Mouse (Mus musculus): Measurements from ENCODE around the gene Bsdc1.

Bsdc1 gene

DNA sequence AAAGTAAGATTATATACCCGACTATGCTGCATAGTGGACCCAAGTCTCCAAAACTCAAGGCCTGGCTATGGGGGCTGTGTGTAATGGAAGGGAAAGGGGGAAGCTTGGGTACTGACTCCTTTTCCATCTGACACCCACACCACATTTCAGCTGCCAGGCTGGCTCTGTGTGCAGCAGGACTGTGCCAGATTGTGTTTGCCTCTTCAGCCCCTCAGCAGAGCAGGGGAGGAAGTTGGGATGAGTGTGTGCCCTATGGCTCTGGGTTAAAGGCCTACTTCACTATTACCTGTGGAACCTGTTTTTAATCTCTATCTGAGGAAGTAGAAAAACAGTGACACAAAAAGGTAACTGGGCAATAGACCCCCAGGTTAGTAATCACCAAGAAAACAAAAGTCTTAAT is 19.7 kb downstream of the Bsdc1 start:
- no peak for DNase-seq (ENCODE audit: extremely low spot score)

DNA sequence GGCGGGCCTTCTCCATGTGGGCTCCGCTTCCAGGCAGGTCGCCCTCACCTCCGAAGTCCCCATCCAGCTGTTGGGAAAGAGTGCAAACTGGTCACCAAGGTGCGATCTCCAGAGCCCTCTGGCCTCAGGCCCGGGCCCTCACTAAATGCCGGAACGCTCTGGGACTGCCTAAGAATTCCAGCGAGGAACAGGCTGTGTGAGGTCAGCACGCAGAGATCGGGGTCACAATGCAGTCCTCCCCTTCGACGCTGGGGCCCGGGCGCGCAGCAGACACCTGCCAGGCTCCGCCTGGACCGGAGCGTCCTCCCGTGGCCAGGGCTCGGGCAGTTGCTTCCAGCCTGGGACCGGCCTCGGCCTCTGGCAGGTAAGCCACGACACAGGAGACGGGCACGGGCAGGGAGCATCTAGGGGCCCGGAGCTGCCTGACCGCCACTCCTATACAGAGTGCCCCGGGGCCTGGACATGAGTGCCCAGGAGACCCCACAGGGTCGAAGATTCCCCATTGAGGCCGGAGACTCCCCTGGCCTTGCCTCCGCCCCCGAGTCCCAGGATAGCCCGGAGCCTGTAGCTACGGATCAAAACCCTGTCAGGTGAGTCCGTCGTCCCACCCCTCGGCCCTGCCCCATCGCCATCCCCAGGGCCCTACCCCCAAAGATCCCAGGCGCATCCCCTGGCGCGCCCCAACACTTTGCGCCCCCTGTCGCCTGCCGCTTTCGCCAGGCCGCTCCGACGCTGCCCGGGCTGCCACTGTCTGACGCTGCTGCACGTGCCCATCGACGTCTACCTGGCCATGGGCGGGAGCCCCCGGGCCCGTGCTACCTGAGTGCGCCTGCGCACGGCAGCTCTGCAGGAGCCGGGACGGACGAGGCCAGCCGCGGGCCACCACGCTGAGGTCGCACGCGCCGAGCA is 29.8 kb downstream of the Bsdc1 start, which contains the start of the genes Tssk3 and Fam229a:
Gene Tssk3, minus strand, starts transcription at position 51 of the 909 bp plus-strand sequence.
Gene Fam229a, plus strand, starts transcription at position 219 of the 909 bp plus-strand sequence.
- DNase-seq (ENCODE audit: extremely low spot score): peak; percentile 49

DNA sequence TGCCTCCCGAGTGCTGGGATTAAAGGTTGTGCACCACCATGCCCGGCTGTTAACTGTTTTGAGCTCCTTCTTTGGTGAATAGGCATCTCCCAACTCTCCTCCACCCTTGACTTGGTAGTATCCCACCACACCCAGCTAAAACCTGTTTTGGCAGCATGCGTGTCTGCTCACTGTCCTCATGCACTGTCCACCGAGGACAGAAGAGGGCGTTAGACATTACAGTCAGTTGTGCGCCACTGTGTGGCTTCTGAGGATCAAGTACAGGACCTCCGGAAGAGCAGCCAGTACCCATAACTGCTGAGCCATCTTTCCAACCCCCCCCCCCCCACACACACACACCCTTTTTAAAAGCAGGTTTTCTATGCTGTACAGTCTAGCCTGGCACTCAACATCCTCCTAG is 33.3 kb downstream of the Bsdc1 start:
- no peak for DNase-seq (ENCODE audit: extremely low spot score)

DNA sequence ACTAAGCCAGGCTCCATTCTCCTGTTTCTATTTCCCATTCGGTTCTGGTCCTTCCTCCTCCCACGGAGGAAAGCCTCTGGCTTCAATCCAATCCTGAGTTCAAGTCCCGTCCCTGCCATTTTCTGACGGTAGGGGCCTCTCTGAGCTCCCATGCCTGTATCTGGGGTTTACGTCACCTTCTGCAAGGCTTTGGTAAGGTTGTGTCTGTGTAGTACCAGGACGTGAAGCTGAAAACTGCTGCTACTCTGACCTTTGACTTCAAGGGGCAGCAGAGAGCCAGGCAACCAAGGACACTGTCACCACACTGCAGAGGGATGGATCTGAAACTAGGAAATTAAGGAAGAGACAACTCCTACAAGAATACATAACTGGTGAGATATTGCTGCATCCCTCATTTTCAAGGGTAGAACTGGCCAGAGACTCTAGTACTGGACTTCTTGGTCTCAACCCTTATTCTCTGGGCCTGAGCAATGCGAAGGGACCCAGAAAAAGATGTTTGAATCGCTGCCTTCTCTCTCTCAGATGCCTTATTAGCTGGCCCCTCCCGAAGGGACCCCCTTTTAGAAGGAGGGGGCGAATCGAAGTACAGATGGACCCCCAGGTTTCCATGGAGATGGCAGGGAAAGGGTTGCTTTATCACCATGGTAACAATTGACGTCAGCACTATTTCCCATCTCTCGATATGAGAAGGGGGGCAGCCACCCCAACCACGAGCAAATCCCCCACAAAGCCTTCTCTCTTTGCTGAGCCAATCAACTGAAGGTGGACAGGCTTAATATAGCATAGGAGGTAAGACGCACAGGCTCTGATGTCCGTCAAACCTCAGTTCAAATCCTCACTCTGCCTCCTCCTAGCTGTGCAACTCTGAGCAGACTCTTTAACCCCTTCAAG is 34.5 kb downstream of the Bsdc1 start:
- DNase-seq (ENCODE audit: extremely low spot score): peak; percentile 48

DNA sequence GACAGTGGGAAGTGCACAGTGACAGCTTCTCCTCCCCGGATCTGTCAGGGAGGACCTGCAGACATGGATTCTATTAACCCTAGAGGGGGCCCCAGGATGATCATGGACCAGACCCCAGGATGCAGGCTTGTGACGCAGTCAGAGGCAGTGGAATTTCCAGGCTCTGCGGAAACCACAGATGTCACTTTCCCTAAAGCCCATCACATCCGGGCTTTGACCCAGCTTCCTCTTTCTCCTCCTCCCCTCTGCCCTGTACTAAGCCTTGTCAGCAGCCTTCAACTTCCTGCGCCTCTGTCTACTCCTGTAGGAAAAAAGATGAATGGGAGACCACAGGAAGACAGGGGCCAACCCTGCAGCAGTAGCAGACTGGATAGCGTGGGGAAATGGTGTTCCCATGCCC is 35.2 kb downstream of the Bsdc1 start:
- no peak for DNase-seq (ENCODE audit: extremely low spot score)

DNA sequence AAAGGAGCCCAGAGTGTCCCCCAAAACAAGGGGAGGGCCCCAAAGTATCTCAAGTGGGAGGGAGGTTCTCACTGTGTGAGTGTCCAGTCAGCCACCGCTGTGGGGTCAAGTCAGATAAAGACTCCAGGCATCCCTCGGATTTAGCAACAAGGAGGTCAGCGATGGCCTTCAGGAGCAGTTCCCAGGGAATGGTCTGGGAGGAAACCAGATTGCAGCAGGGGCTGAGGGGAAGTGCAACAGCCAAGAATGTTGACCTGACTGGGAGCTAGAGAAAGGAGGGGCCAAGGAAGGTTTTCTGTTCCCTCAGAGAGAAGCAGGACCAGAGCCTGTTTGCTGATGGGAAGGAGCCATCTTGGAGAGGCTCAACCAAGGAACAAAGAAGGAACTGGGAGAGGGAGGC is 37.6 kb downstream of the Bsdc1 start:
- DNase-seq (ENCODE audit: extremely low spot score): no peak

DNA sequence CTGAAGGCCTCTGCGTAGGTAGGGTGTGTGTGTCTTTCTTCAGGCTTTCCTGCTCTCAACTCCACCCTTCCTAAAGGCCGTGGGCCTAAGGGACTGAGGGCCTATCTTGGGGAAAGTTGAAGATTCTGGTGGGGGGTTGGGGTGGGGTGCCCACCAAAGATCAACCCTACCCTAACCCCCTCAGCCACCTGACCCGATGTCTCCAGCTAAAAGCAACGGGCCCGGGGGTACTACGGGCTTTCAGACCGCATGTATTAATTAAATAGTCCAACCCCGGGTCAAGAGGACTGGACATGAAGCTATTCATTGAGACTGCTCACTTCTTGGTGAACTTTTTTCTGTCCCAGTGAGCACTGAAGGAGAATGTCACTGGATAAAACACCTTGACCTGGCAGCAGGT is 38.6 kb downstream of the Bsdc1 start:
- DNase-seq (ENCODE audit: extremely low spot score): no peak

DNA sequence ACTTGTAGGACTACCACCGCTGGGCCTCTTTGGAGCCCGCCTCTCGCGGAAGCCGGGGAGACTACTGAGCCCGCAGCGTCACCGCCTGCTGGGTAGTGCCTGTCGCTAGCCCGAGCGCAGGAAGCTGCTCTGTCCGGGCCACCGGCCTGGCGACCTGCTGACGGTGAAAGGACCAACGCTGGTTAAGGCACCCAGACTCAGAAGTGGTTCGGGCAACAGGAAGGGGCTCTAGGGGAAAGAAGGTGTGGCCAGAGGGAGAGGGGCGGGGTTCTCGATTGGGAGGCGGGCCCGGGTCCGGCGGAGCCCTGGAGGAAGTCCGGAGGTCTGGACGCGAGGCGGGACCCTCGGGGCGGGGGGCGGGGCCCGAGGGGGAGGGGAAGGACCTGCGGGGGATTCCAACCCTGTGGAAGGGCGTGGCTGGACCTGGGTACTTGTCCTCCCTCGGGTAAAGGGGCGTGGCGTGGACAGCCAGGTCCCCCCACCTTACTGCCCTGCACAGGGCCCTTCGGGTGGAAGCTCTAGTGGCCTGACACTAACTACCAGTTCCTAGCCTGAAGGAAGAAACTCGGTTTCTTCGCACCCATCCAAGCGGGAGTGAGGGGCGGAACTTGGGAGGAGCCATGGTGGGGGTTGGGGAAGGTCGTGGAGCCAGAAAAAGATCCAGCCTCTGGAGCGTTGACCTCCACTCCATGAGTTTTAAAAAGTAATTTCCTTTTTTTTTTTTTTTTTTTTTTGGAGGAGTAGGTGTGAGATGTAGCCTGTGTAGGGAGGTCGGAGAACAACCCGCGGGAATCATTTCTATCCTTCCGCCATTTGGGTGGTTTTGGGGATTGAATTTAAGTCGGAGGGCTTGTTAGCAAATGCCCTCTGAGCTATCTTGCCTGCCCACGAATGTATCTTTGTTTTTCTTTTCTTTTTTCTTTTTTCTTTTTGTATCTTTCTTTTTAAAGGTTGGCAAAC is 39.5 kb downstream of the Bsdc1 start:
- peak; percentile 100 for DNase-seq (ENCODE audit: extremely low spot score)

DNA sequence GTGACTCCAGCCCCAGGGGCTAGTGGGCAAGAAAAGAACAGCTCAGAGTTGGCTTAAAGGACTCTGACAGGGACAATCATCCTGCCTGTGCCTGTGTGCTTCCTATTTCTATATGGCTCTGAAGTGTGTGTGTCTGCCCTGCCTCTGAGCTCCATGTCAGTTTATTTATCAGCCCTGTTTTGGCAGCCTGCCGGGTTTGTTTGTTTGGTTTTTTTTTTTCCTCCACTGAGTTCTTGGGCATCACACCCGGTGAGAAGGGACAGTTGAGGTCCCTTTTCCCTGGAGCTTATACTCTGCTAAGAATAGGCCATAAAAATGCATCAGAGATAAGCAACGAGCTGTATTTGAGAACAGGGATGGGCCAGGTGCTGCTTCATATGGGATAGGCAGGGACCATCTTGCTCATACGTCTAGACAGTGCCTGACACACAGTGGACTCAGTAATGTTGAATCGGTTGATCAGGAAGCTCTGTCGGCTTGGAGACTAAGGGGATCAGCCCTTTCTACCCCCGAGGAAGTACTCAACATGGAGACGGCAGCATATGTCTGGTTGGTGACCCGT is 41.0 kb downstream of the Bsdc1 start:
- no peak for DNase-seq (ENCODE audit: extremely low spot score)

DNA sequence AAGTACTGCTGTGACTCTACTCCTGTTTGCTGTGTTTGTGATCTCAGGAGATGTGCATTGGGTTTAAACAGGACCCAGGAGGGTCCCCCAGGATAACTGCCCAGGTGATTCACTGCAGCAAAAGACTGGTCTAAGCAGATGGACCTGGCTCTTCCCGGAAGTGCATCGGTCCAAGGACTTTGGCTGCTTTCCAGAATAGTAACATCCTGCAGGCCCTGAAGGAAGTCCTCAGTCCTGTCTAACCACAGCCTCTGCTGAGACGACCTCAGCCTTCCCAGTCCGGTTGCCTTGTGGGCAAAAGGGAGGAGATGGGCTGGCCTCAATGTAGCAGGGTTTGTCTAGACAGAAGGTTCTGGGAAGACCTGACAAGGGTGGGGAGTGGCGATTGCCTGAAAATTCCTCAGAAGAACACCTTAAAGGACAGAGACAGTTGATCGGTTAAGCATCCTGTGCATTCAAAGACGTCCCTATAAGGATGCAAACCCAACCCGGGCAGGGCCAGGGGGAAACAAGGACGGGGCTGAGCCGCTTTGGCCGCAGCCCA is 41.6 kb downstream of the Bsdc1 start:
- no peak for DNase-seq (ENCODE audit: extremely low spot score)

DNA sequence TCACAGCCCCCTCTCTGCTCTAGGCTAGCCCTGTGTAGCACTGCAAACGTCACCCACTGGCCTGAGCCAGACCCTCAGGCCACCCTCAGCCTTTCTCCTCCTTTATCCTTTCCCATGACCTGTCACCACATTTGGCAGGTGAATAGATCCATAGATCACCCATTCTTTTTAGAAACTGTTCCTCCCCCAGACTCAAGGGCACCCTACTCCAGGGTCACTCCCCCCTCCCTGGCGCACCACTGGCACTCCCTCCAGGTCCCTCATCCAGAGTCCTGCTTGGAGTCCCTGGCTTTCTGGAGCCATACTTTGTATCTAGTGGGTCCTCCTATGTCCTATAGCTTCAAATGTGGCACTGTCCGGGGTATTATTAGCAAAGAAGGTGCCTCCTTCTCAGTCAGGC is 44.1 kb downstream of the Bsdc1 start:
- DNase-seq (ENCODE audit: extremely low spot score): no peak

DNA sequence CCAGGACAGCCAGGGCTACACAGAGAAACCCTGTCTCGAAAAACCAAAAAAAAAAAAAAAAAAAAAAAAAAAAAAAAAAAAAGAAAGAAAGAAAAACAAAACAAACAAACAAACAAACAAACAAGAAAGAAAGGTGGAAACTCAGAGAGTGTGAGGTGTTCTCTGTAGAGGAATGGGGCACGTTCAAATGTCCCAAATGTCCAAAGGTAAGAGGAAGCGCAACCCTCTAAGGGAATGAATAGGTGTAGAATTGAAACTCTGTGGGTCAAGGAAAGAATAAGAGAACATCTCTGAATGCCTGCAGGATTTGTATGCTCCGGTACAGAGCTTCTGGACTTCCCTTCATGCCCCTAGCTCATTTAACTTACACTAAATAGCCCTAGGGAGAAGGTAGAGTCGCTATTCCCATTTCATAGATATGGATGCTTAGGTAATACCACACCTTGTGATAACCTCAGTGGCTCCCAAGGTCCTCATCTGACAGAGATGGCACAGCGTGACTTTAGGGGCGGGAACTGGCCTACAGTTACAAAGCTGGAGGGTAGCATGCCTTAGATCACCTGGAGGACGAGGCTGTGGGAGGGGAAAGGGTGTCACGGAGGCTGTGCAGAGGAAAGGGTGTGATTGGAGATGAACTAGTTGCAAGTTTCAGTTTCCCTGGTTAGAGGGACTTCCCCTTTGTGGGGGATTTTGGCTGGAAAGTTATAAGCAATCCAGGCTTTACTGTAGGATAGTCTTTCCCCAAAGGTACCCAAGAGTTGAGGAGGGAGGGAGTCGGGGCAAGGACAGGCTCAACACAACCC is 46.3 kb downstream of the Bsdc1 start:
- DNase-seq (ENCODE audit: extremely low spot score): no peak

DNA sequence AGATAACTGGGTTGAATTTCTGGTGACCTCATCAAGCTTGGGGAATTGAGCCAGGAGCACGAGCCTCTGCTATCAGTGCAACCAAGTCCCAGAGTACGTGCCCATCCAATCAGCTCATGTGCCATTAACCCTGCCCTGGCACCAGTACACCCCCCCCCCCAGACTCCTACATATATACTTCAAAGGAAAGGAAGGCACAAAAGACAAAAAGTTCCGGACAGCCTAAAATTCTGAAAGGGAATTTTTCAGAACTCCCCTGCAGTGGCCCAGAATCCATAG is 46.8 kb downstream of the Bsdc1 start:
- no peak for DNase-seq (ENCODE audit: extremely low spot score)

DNA sequence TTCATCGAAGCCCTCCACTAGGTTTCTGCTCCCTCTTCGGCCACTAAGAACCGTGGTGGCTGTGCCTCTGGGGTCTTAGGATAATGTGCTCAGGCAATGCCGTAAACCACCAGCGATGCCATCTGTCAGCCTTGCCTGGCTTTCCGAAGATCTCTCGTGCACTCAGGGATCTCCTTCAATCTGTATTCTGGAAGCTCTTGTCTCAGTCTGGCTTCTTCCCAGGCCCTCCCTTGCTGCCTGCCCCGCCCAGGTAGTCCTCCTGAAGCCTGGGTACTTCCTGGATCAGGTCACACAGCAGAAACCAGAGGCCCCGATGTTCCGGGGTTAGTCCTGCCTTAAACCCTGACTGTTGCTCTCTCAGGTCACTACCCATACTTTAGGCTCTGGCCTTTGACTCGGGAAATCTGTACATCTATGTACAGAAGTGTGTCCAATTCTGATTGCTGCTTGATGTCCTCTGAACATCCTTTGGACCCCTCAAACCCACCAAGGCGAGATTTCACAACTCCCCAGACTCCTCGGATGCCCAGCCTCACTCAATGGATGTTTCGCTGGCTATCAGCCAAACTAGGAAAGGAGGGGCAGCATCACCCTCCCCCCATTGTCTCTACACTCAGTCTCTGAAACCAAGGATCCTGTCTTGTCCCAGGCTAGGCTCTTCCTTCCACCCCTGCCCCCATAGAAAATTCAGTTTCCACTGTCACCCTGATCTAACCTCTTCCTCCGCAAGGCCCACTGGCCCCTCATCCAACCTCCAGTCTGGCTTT is 47.6 kb downstream of the Bsdc1 start:
- DNase-seq (ENCODE audit: extremely low spot score): no peak

DNA sequence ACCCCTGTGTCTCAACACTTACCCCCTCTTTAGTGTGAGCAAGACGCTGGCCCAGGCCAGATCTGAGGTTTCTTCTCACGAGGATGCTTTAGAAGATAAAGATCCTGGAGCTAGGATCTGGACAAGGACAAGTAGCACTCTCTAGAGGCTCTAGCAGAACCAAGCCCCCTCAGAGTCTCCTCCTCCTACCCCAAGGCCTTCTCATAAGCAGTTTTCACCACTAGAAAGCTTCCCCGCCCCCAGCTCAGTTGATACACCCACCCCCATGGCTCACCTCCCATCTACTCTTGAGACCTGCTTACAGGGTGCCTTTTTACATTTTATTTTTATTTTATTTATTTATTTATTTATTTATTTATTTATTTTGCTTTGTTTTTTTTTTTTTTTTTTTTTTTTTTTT is 48.3 kb downstream of the Bsdc1 start:
- DNase-seq (ENCODE audit: extremely low spot score): no peak

DNA sequence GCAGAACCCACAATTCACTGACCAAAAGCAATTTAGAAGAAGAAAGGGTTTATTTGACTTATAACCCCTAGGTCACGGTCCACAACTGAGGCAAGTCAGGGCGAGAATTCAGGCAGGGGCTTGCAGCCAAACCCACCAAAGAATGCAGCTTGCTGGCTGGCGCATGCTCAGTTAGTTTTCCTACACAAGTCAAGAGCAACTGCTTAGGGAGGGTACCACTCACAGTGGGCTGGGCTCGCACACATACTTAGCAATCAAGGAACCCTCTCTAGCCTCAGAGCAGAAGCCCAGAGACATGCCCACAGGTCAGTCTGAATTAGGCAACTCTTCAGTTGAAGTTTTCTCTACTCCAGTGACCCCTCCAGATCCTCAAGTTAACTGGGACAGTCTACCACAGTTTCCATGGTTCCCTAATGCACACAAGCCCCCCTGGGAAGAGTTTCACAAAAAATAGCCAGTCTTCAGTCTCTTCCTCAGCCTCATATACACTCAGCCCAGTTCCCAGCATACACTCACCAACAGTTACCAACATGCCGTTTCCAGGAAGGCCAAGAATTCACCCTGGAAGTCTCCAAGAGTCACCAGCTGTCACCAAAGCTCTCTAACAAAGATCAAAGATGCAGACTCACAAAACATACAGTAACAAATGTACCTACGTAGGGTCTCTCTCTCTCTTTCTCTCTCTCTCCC is 49.5 kb downstream of the Bsdc1 start:
- peak; percentile 34 for DNase-seq (ENCODE audit: extremely low spot score)

DNA sequence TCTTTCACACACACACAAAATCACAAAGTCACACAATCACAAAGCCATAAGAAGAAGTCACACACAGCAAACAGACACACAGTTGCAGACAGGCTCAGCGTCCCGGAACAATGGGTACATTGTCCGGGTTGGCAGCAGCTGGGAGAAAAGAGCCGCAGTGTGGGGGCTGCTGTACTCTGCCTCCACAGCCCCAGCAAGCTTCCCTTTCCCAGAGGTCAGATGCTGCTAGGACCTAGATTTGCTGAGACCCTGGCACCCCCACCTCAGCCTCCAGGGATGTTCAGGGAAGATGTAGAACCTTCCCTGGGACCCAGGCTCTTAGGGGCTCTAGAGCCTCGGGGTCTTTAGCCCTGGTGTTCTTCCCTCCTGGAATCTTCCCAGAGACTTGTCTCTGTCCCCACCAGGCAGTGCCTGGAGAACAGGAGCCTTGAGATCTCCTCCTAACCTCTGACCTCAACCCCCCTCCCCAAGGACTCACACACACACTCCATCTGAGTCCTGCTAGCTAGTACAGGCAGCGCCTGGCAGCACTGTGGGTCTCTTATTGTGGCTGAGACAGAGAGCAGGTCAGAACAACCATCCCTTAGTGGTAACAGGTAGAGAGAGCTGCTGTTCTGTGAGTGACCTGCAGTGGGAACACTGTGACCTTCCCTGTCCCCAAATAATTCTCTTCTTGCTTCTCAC is 50.2 kb downstream of the Bsdc1 start:
- DNase-seq (ENCODE audit: extremely low spot score): peak; percentile 54

DNA sequence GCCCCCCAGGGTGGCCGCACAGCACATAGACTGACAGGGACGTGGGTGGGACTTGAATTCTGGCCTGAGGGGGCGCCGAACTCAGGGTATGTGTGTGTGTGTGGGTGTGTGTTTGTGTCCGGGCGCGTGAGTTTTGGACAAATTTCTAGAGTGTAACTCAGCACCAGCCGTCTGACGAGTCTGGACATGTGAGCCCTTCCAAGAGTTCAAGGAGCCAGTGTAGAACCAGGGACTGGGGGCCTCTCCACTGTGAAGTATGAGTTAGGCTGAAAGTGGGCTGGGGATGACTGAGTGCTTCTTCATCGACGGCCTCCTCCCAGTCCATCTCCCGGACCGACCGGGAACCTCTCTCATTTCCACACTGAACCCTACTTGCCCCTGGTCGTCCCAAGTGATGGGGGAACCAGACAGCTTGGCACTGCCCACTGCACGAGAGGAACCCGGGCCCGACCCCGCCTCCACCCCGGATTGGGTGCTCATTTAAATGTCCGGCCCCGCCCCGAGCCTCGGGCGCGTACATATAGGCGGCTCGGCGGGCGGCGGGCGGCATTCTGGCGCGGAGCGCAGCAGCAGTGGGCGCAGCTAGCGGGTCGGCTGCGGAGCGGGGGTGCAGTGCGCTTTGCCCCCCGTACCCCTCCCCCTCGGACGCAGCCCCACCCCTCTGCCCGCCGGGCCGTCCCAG is 51.8 kb downstream of the Bsdc1 start, which contains the start of gene Marcksl1:
Gene Marcksl1, plus strand, starts transcription at position 496 of the 682 bp plus-strand sequence.
- peak; percentile 94 for DNase-seq (ENCODE audit: extremely low spot score)

Measured in embryo, embryonic 9.5 days (tissue).